Mouse (Mus musculus): ENCODE data around the gene 1700003H04Rik.

Gene 1700003H04Rik

GRCm38 (mm10) chr3:124581001-124581400 lies at the start of gene 1700003H04Rik:
1700003H04Rik (minus strand) TSS chr3:124581101.
- DNase-seq = no peak

- no peak for DNase-seq
Observed at GRCm38 (mm10) chr3:124623031-124623430, 42.1 kb upstream of the 1700003H04Rik start.

- DNase-seq = no peak
Observed at GRCm38 (mm10) chr3:124613287-124613686, 32.4 kb upstream of the 1700003H04Rik start.

GRCm38 (mm10) chr3:124609956-124610355 lies 29.1 kb upstream of the 1700003H04Rik start:
- DNase-seq = no peak

- no peak for DNase-seq
Observed at GRCm38 (mm10) chr3:124606021-124606517, 25.2 kb upstream of the 1700003H04Rik start.

GRCm38 (mm10) chr3:124605518-124605917 lies 24.6 kb upstream of the 1700003H04Rik start:
- DNase-seq = no peak

- no peak for DNase-seq
Observed at GRCm38 (mm10) chr3:124597789-124598188, 16.9 kb upstream of the 1700003H04Rik start.

GRCm38 (mm10) chr3:124587534-124587933 lies 6.6 kb upstream of the 1700003H04Rik start:
- no peak for DNase-seq

DNA sequence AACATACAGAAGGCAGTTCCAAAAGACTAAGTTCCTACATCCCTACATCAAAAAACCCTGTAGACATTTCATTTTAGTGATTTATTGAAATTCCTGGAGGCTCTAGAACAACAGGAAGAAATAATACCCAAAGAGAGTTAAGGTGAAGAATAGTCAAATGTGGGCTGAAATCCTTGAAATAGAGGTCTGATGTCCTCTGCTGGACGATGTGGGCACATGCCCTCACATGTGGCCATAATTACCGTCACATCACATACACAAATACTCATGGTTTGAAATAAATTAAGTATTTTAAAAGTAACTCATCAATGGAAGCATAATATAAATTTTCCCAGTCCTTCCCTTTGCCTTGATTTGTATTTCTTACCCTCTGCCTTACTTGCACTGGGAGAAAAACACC lies 4.9 kb upstream of the 1700003H04Rik start:
- no peak for DNase-seq

GRCm38 (mm10) chr3:124557317-124557716 lies 23.6 kb downstream of the 1700003H04Rik start:
- no peak for DNase-seq

GRCm38 (mm10) chr3:124555963-124556362 lies 24.9 kb downstream of the 1700003H04Rik start:
- DNase-seq = no peak

DNA sequence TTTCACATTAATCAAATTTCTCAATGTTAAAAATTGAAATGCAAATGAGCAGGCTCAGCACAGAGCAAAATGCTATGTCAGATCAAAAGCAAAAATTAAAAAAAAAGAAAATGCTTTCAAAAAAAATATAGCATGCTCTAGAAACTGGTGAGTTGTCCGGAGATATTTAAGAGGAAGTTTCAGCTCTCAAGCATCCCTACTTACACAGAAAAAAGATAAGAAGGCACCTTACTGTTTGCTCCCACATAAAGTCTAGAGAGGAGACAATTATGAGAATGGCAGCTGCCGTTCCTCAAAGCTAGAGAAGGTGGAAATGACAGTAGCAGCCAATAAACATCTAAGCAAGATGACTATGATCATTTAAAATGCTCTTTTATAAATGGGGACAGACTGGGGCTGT lies 25.8 kb downstream of the 1700003H04Rik start:
- no peak for DNase-seq

GRCm38 (mm10) chr3:124548898-124549297 lies 32.0 kb downstream of the 1700003H04Rik start:
- no peak for DNase-seq

GRCm38 (mm10) chr3:124538260-124538659 lies 42.6 kb downstream of the 1700003H04Rik start:
- no peak for DNase-seq

- no peak for DNase-seq
Observed at GRCm38 (mm10) chr3:124536602-124537001, 44.3 kb downstream of the 1700003H04Rik start.

GRCm38 (mm10) chr3:124518786-124519185 lies 62.1 kb downstream of the 1700003H04Rik start:
- DNase-seq = no peak
